Mouse (Mus musculus): ENCODE data around the gene Prkar1a. TPM values are rescaled to one million over a fixed set of nuclear protein-coding genes. Genes with fewer than 3 reads are reported as not detected.

Gene Prkar1a
- polyA plus RNA-seq, 1 experiment from 2014 or later = 360 TPM

DNA sequence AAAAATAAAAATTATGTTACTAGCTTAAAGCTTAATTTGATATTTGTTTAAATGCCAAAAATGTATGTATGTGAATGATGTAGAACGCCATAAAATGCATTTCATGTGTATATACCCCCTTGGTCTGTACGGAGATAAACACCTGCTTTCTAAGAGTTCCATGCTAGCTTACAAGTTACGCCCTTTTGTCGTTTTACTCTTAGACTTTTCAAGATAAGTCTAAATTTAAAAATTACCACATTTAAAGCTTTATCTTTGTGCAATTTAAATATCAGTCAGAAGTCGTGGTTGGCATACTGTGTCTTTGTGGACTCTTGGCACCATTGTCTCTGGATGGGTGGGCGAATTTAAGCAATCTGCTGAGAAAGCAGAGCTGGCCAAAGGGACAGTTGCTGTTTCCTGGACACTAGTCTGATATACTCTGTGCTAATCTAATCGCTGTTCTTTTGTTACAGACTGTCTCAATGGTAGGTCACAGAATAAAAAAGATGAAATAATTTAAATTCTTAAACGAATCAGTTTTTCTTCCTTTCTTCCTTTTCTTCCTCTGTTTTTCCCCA lies 20.0 kb downstream of the Prkar1a start:
- no peaks in the 10 kb centered on the region for H3K27me3 ChIP-seq
- peaks cover 66% of the 10 kb centered on the region for H3K36me3 ChIP-seq
- H3K9me3 ChIP-seq = no peaks in the 10 kb centered on the region
- no peak overlapping the region for H3K27ac ChIP-seq
- WGBS = 89% methylated on average over 8 of the region's 8 CpGs
- no peak overlapping the region for H3K4me2 ChIP-seq (replicated peaks)
- H3K4me1 ChIP-seq = peaks cover 10% of the 10 kb centered on the region
- ATAC-seq (ENCODE audit: low FRiP score, low read depth) = no peak
- no peak overlapping the region for H3K9ac ChIP-seq
- no peak overlapping the region for H3K4me3 ChIP-seq

- H3K36me3 ChIP-seq = peaks cover 55% of the 10 kb centered on the region
- no peaks in the 10 kb centered on the region for H3K27me3 ChIP-seq
- 52% methylated on average over 14 of the region's 14 CpGs for WGBS
- H3K4me2 ChIP-seq (replicated peaks) = no peak overlapping the region
- no peak overlapping the region for H3K9ac ChIP-seq
- no peak overlapping the region for H3K4me3 ChIP-seq
- peak; percentile 65 for ATAC-seq (ENCODE audit: low FRiP score, low read depth)
- no peaks in the 10 kb centered on the region for H3K9me3 ChIP-seq
- no peak overlapping the region for H3K27ac ChIP-seq
- peaks cover 10% of the 10 kb centered on the region for H3K4me1 ChIP-seq
Observed at GRCm38 (mm10) chr11:109670026-109670916, 21.1 kb downstream of the Prkar1a start.

GRCm38 (mm10) chr11:109671136-109672020 lies 22.2 kb downstream of the Prkar1a start:
- no peaks in the 10 kb centered on the region for H3K9me3 ChIP-seq
- H3K36me3 ChIP-seq = peaks cover 44% of the 10 kb centered on the region
- H3K4me1 ChIP-seq = peaks cover 10% of the 10 kb centered on the region
- H3K9ac ChIP-seq = no peak overlapping the region
- ATAC-seq (ENCODE audit: low FRiP score, low read depth) = no peak
- H3K27ac ChIP-seq = no peak overlapping the region
- no peak overlapping the region for H3K4me2 ChIP-seq (replicated peaks)
- H3K27me3 ChIP-seq = no peaks in the 10 kb centered on the region
- H3K4me3 ChIP-seq = no peak overlapping the region
- WGBS = 65% methylated on average over 6 of the region's 6 CpGs

- no peak overlapping the region for H3K9ac ChIP-seq
- H3K36me3 ChIP-seq = peaks cover 38% of the 10 kb centered on the region
- no peak overlapping the region for H3K4me2 ChIP-seq (replicated peaks)
- H3K4me1 ChIP-seq = peaks cover 10% of the 10 kb centered on the region
- ATAC-seq (ENCODE audit: low FRiP score, low read depth) = no peak
- no peak overlapping the region for H3K4me3 ChIP-seq
- no peaks in the 10 kb centered on the region for H3K27me3 ChIP-seq
- 87% methylated on average over 5 of the region's 5 CpGs for WGBS
- no peaks in the 10 kb centered on the region for H3K9me3 ChIP-seq
- H3K27ac ChIP-seq = no peak overlapping the region
Observed at GRCm38 (mm10) chr11:109672021-109672324, 22.8 kb downstream of the Prkar1a start.

DNA sequence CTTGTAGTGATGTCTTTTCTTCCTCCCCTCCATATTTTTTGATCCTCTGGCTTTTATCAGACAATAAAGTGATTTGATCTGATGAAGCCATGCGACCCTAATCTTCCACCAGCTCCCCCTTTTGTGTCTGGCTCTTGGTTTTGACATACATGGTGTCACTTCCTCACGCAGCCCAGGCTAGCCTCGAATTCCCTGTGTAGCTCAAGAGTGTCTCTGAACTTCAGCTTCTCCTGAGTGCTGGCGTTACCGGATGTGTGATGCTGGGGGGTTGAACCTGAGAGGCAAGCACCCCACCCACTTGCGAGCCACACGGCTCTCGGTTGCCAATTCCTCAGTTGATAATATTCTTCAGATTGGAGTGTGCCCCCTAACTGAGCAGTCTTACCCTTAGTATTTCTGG lies 23.2 kb downstream of the Prkar1a start:
- Histone ChIP-seq H3K27me3 (no peaks in the 10 kb centered on the region), H3K36me3 (peaks cover 34% of the 10 kb centered on the region), H3K9me3 (no peaks in the 10 kb centered on the region), H3K4me3 (no peak overlapping the region), H3K27ac (no peak overlapping the region), H3K4me2 (replicated peaks) (no peak overlapping the region), H3K4me1 (peaks cover 10% of the 10 kb centered on the region), H3K9ac (no peak overlapping the region)
- WGBS = 84% methylated on average over 8 of the region's 8 CpGs
- no peak for ATAC-seq (ENCODE audit: low FRiP score, low read depth)

DNA sequence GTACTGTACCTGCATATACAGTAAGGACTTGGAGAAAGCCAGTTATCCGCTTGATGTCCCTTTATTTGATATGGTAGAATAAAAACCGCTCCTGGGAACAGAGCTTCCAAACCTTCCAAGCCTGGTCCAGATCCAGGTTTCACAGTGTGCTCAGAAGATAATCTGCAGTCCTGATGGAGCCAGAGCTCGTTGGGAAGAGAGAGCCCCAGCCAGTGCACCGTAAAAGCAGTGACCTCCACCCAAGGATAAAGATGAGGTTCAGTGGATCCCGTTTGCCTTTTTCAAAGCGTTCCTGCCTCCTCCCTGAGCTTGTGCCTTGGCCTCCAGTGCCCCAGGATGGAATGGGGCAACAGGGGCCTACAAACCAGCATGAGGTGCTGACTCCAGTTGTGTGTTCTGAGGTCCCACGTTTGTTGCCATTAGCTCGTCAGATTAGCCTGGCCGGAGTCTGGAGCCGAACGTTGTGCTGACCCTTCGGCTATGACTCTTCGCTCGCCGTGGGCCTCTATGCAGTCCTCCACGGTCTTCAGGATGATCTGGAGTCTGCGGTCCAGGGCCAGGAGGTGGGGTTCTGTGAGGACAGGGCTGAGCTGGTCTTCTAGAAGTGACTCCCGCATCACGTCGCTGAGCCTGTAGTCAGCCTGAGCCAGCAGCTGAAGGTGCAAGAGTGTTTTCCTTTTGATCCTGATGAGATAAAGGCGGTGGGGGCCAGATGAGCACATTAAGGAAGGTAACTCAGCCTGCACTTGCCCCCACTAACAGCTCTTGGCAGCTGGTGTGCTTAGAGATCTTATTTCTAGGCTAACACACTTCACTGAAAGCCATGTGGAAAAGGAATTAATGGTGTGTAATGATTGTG lies 23.9 kb downstream of the Prkar1a start:
- peaks cover 10% of the 10 kb centered on the region for H3K4me1 ChIP-seq
- no peaks in the 10 kb centered on the region for H3K9me3 ChIP-seq
- no peak for ATAC-seq (ENCODE audit: low FRiP score, low read depth)
- H3K4me2 ChIP-seq (replicated peaks) = no peak overlapping the region
- no peak overlapping the region for H3K9ac ChIP-seq
- peaks cover 27% of the 10 kb centered on the region for H3K36me3 ChIP-seq
- H3K4me3 ChIP-seq = no peak overlapping the region
- 64% methylated on average over 21 of the region's 21 CpGs for WGBS
- H3K27me3 ChIP-seq = no peaks in the 10 kb centered on the region
- 0 out of 2 replicates have a peak overlapping the region, but pooled peaks have one; percentile 1 for H3K27ac ChIP-seq

DNA sequence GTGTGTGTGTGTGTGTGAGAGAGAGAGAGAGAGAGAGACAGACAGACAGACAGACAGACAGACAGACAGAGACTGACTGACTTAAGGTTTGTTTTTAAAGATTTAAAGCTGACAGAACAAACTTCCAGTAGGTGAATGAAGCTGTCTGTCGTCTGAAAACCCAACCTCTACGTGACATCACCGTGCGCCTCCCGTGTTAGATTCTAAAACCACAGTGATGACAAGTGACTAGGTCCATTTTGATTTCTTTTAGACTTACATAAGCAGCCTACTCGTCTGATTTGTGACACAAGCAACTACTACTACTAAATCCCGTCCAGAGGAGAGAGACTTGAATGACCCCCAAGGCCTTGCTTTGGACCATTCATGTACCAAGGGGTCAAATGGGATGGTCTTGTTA lies 24.5 kb downstream of the Prkar1a start:
- no peaks in the 10 kb centered on the region for H3K9me3 ChIP-seq
- no peak overlapping the region for H3K4me2 ChIP-seq (replicated peaks)
- WGBS = 85% methylated on average over 7 of the region's 7 CpGs
- peaks cover 10% of the 10 kb centered on the region for H3K4me1 ChIP-seq
- H3K27ac ChIP-seq = no peak overlapping the region
- no peak overlapping the region for H3K4me3 ChIP-seq
- peaks cover 21% of the 10 kb centered on the region for H3K36me3 ChIP-seq
- ATAC-seq (ENCODE audit: low FRiP score, low read depth) = no peak
- H3K27me3 ChIP-seq = no peaks in the 10 kb centered on the region
- no peak overlapping the region for H3K9ac ChIP-seq

DNA sequence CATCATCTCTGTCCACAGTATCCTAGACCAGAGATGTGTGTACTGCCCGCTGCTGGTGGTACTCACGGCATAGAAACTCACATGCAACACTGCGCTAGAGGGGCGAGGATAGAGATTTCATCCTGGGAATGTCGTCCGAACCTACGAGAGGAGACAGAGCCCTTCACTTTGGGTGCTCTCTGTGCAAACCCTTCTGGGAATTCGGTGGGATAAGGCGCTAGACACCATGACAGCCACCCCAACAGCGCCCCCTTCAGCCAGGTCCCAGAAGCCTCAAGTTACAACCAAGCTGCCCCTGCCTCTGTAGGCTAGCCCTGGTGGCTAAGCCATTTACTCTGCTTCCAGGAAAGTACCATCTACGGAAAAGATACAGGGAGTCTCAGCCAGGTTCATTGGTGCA lies 25.3 kb downstream of the Prkar1a start:
- H3K27me3 ChIP-seq = no peaks in the 10 kb centered on the region
- no peak overlapping the region for H3K4me3 ChIP-seq
- ATAC-seq (ENCODE audit: low FRiP score, low read depth) = no peak
- H3K9me3 ChIP-seq = no peaks in the 10 kb centered on the region
- H3K4me1 ChIP-seq = peaks cover 10% of the 10 kb centered on the region
- H3K36me3 ChIP-seq = peaks cover 17% of the 10 kb centered on the region
- H3K9ac ChIP-seq = no peak overlapping the region
- H3K4me2 ChIP-seq (replicated peaks) = no peak overlapping the region
- WGBS = 79% methylated on average over 11 of the region's 11 CpGs
- H3K27ac ChIP-seq = no peak overlapping the region

GRCm38 (mm10) chr11:109675208-109675607 lies 26.0 kb downstream of the Prkar1a start:
- H3K4me2 ChIP-seq (replicated peaks) = no peak overlapping the region
- no peak overlapping the region for H3K27ac ChIP-seq
- no peaks in the 10 kb centered on the region for H3K9me3 ChIP-seq
- H3K4me3 ChIP-seq = no peak overlapping the region
- H3K36me3 ChIP-seq = peaks cover 11% of the 10 kb centered on the region
- no peak for ATAC-seq (ENCODE audit: low FRiP score, low read depth)
- no peaks in the 10 kb centered on the region for H3K27me3 ChIP-seq
- H3K4me1 ChIP-seq = peaks cover 10% of the 10 kb centered on the region
- WGBS = 82% methylated on average over 3 of the region's 3 CpGs
- no peak overlapping the region for H3K9ac ChIP-seq

GRCm38 (mm10) chr11:109675771-109676170 lies 26.6 kb downstream of the Prkar1a start:
- no peak for ATAC-seq (ENCODE audit: low FRiP score, low read depth)
- H3K4me1 ChIP-seq = peaks cover 7% of the 10 kb centered on the region
- H3K4me2 ChIP-seq (replicated peaks) = no peak overlapping the region
- no peak overlapping the region for H3K9ac ChIP-seq
- H3K36me3 ChIP-seq = peaks cover 7% of the 10 kb centered on the region
- H3K27me3 ChIP-seq = no peaks in the 10 kb centered on the region
- H3K9me3 ChIP-seq = no peaks in the 10 kb centered on the region
- H3K4me3 ChIP-seq = no peak overlapping the region
- H3K27ac ChIP-seq = no peak overlapping the region
- 87% methylated on average over 9 of the region's 9 CpGs for WGBS

- WGBS = 75% methylated on average over 12 of the region's 12 CpGs
- H3K9me3 ChIP-seq = no peaks in the 10 kb centered on the region
- H3K27ac ChIP-seq = no peak overlapping the region
- no peaks in the 10 kb centered on the region for H3K4me1 ChIP-seq
- no peak overlapping the region for H3K9ac ChIP-seq
- H3K27me3 ChIP-seq = no peaks in the 10 kb centered on the region
- H3K4me3 ChIP-seq = no peak overlapping the region
- H3K36me3 ChIP-seq = peaks cover 3% of the 10 kb centered on the region; the same call in 1 of the 2 replicates
- ATAC-seq (ENCODE audit: low FRiP score, low read depth) = no peak
- H3K4me2 ChIP-seq (replicated peaks) = no peak overlapping the region
Observed at GRCm38 (mm10) chr11:109676621-109677373, 27.6 kb downstream of the Prkar1a start.

All from limb, embryonic 13.5 days (tissue).